Mouse (Mus musculus): ENCODE measurements at regions not wholly inside any gene's neighbourhood (a gene's known extent, or its start where the extent isn't known, plus 50 kb on each side); places are given as distances from the start of the nearest gene placed in this dataset.

DNA sequence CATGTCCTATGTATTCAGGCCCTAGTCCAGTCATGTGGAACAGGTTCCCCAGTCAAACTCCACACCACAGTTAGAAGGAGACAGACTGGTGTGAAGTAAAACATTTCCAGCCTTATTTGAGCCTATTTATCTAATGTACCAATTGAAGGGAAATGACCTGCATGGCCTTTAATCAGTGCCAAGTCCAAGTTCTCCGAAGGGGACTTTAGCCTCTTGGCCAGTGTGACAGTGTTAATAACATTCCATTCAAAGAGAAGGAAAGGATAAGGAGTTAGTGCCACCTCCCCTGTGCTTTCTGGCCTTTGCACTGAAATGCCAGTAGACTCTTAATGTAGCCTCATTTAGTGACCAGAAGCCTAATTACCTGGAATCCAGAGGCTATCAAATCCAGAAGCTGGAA is 264.2 kb downstream of the Gm10184 start:
- in situ Hi-C loops (cut with MboI; ENCODE audit: low pct_ligation_motif_present, low pct_unique_long_range_greater_than_20kb, low sequenced_read_pairs): no loop called here

More for the DNA sequence above, 264.2 kb downstream of the Gm10184 start:
- Histone ChIP-seq H3K4me3 (replicated peaks in 1 of 3; ENCODE audit: low read depth in 2 of 3, low read length in 2 of 3, poor library complexity in 1 of 3) (no peak overlapping the region), H3K27ac (ENCODE audit: insufficient read depth, low read depth) (no peak overlapping the region), H3K4me2 (ENCODE audit: insufficient read depth, low read depth, poor library complexity, severe bottlenecking) (no peak overlapping the region), H3K9me3 (replicated peaks; ENCODE audit: low read length) (peaks cover 40% of the 10 kb centered on the region), H3K4me1 (ENCODE audit: control insufficient read depth in 1 of 2, insufficient read depth in 2 of 2) (no peaks in the 10 kb centered on the region), H3K9ac (ENCODE audit: insufficient read depth, low read depth) (no peak overlapping the region), H3K27me3 (replicated peaks) (no peaks in the 10 kb centered on the region), H3K79me2 (replicated peaks; ENCODE audit: control insufficient read depth, extremely low read depth, insufficient read depth, poor library complexity, severe bottlenecking) (no peaks in the 10 kb centered on the region), H3K36me3 (replicated peaks in 1 of 2; ENCODE audit: control insufficient read depth in 1 of 2, insufficient read depth in 1 of 2, low read length in 1 of 2) (no peaks in the 10 kb centered on the region)
- DNase-seq (ENCODE audit: extremely low read depth): no peak
- TF ChIP-seq POLR2A (IDR thresholded peaks at IDR 0.05; ENCODE audit: low read depth, low read length) (no peak), HCFC1 (IDR thresholded peaks at IDR 0.05; ENCODE audit: low read depth, low read length) (no peak), JUN (IDR thresholded peaks at IDR 0.05; ENCODE audit: insufficient read depth, low read depth, low read length) (no peak), MAFK (IDR thresholded peaks at IDR 0.05; ENCODE audit: insufficient replicate concordance, low read length) (no peak), E2F4 (IDR thresholded peaks at IDR 0.05; ENCODE audit: insufficient replicate concordance, low read depth, low read length) (no peak), MAZ (IDR thresholded peaks at IDR 0.05; ENCODE audit: low read depth, low read length) (no peak), BHLHE40 (IDR thresholded peaks at IDR 0.05; ENCODE audit: low read depth, low read length) (no peak), ELF1 (IDR thresholded peaks at IDR 0.05; ENCODE audit: low read depth, low read length) (no peak), NRF1 (IDR thresholded peaks at IDR 0.05; ENCODE audit: low read depth, low read length) (no peak), ZNF384 (IDR thresholded peaks at IDR 0.05; ENCODE audit: low read depth, low read length) (no peak), EP300 (IDR thresholded peaks at IDR 0.05; ENCODE audit: low read length) (no peak), MEF2A (IDR thresholded peaks at IDR 0.05; ENCODE audit: borderline replicate concordance, low read depth, low read length) (no peak), MAX (IDR thresholded peaks at IDR 0.05; ENCODE audit: low read length) (no peak), CTCF (conservative IDR thresholded peaks at IDR 0.05 in 1 of 2, IDR thresholded peaks at IDR 0.05 in 1 of 2; ENCODE audit: low read depth in 2 of 2, low read length in 2 of 2) (no peak), GABPA (IDR thresholded peaks at IDR 0.05; ENCODE audit: insufficient replicate concordance, low read depth, low read length) (no peak), CHD1 (IDR thresholded peaks at IDR 0.05; ENCODE audit: low read depth, low read length) (no peak), RCOR1 (conservative IDR thresholded peaks at IDR 0.05; ENCODE audit: low read depth, low read length) (no peak)
- dilution Hi-C loops (cut with MboI; ENCODE audit: extremely low pct_ligation_motif_present, extremely low pct_unique_long_range_greater_than_20kb, low sequenced_read_pairs): no loop called here

Measured in CH12.LX (cell line).